ENCODE assay signal across 26 mouse cellular contexts in the genomic region with DNA sequence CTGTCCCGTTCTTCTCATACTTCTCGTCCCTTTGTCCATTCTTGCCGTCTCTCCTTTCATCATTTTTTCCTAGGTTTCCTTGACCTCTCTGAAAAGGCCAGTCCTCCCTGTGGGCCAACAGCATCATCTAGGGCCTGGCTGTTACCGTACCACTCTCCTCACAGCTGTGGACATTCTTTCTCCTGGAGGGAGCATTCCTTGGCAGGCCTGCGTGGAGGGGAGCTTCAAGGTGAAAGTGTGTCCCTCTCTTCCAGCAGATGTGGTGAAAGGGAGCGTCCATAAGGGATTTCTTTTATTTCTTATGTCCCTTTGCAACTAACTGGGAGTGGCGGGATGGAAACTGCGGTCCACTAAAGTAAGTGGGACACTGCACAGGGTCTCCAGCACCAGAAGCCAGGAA.
"Had no signal": no experiment of that assay in that cellular context is flagged by ENCODE, and none has a peak within 500 bp of the region (broad histone marks: within the 10 kb centered on the region; RNA-seq: fewer than 3 reads in every experiment).

No protein-coding gene starts in this region.

- H3K4me1 ChIP-seq: hindbrain, embryonic 10.5 days; hindbrain, embryonic 12.5 days; intestine, embryonic 15.5 days; limb, embryonic 10.5 days; limb, embryonic 12.5 days had no signal

- H3K27me3 ChIP-seq: hindbrain, embryonic 12.5 days; intestine, embryonic 15.5 days; limb, embryonic 12.5 days; liver, embryonic 13.5 days; liver, embryonic 15.5 days had no signal

- DNase-seq: gastrocnemius, adult 2 months; gastrocnemius, postnatal 10 days; gastrocnemius, postnatal 25 days; heart, postnatal 10 days; kidney, adult 18-20 months; kidney, adult 8-10 months; kidney, postnatal 10 days; kidney, postnatal 25 days; kidney, postnatal 4 days; liver; liver, embryonic 13.5 days; liver, postnatal 0 days had no signal

- H3K4me3 ChIP-seq: gastrocnemius, adult 2 months; hindbrain, embryonic 10.5 days; hindbrain, embryonic 12.5 days; intestine, embryonic 15.5 days; layer of hippocampus, adult 2 months; left cerebral cortex, adult 2 months; limb, embryonic 10.5 days; limb, embryonic 12.5 days; liver, embryonic 13.5 days; liver, embryonic 15.5 days had no signal

- H3K36me3 ChIP-seq: hindbrain, embryonic 10.5 days; hindbrain, embryonic 12.5 days; intestine, embryonic 15.5 days; limb, embryonic 10.5 days; limb, embryonic 12.5 days; liver, embryonic 13.5 days; liver, embryonic 15.5 days had no signal

- H3K4me2 ChIP-seq: hindbrain, embryonic 12.5 days; hindbrain, embryonic 14.5 days; intestine, embryonic 15.5 days; limb, embryonic 12.5 days; liver, embryonic 11.5 days; liver, embryonic 13.5 days; liver, embryonic 15.5 days had no signal

- ATAC-seq: forebrain, embryonic 16.5 days; hindbrain, embryonic 16.5 days; inflammation-experienced regulatory T-cells, adult 6 months; intestine, embryonic 15.5 days; intestine, postnatal 0 days; liver, postnatal 0 days had no signal

- H3K27ac ChIP-seq: gastrocnemius, adult 2 months; hindbrain, embryonic 10.5 days; hindbrain, embryonic 12.5 days; hindbrain, embryonic 14.5 days; intestine, embryonic 15.5 days; layer of hippocampus, adult 2 months; left cerebral cortex, adult 2 months; limb, embryonic 10.5 days; limb, embryonic 12.5 days; liver, embryonic 13.5 days; liver, embryonic 15.5 days had no signal

- H3K9me3 ChIP-seq: hindbrain, embryonic 10.5 days; hindbrain, embryonic 12.5 days; intestine, embryonic 15.5 days; limb, embryonic 10.5 days; liver, embryonic 13.5 days; liver, embryonic 15.5 days had no signal

- H3K9ac ChIP-seq: hindbrain, embryonic 12.5 days; hindbrain, embryonic 14.5 days; intestine, embryonic 15.5 days; limb, embryonic 12.5 days; liver, embryonic 13.5 days; liver, embryonic 15.5 days; liver, postnatal 0 days had no signal
